Mouse (Mus musculus) liver, postnatal 0 days (tissue): ENCODE data around the gene Mycbp2. TPM values are rescaled to one million over a fixed set of nuclear protein-coding genes. Genes with fewer than 3 reads are reported as not detected.

Experiments
- ATAC-seq: fragments of 200-750 bp; cut with Nextera tagmentation; 2 replicates; pipeline ENCODE4 v1.8.0; 2017; ENCODE audit warnings: mild to moderate bottlenecking, moderate library complexity
- DNase-seq: peaks from one replicate; pipeline ENCODE4 v3.0.0-alpha.2; 2016
- H3K27ac ChIP-seq: fragments of 300-500 bp; sonication (generic); 2 replicates; pipeline ENCODE4 v1.5.1; 2014; ENCODE audit warnings: antibody characterized with exemption, moderate library complexity, mild to moderate bottlenecking, low read depth
- H3K27me3 ChIP-seq: fragments of 300-500 bp; sonication (generic); 2 replicates; pipeline ENCODE4 v1.6.1; 2014; ENCODE audit warnings: low read length, control low read depth, mixed read lengths; ENCODE audit not compliant: insufficient read depth
- H3K36me3 ChIP-seq: fragments of 300-500 bp; sonication (generic); replicated peaks from 2 replicates; pipeline ENCODE4 v1.6.1; 2014; ENCODE audit warnings: mild to moderate bottlenecking, control low read depth, low read length, moderate library complexity, mixed read lengths; ENCODE audit not compliant: insufficient read depth
- H3K4me1 ChIP-seq: fragments of 300-500 bp; sonication (generic); 2 replicates; pipeline ENCODE4 v1.6.1; 2014; ENCODE audit warnings: antibody characterized with exemption, mild to moderate bottlenecking, control low read depth; ENCODE audit not compliant: insufficient read depth
- H3K4me2 ChIP-seq: fragments of 300-500 bp; sonication (generic); 2 replicates; pipeline ENCODE4 v1.6.1; 2014; ENCODE audit warnings: low read depth, mild to moderate bottlenecking, low read length, moderate library complexity, mixed read lengths
- H3K4me3 ChIP-seq: fragments of 300-500 bp; sonication (generic); 2 replicates; pipeline ENCODE4 v1.5.1; 2014; ENCODE audit warnings: low read depth, low read length
- H3K9ac ChIP-seq: fragments of 300-500 bp; sonication (generic); replicated peaks from 2 replicates; pipeline ENCODE4 v1.6.1; 2014; ENCODE audit warnings: mild to moderate bottlenecking, moderate library complexity
- H3K9me3 ChIP-seq: fragments of 300-500 bp; sonication (generic); 2 replicates; pipeline ENCODE4 v1.6.1; 2016; ENCODE audit warnings: mild to moderate bottlenecking, control low read depth, low read length, mixed read lengths
- CTCF ChIP-seq: sonication (generic); IDR thresholded peaks from 2 replicates; pipeline ENCODE4 v1.5.1; 2016; ENCODE audit warnings: antibody characterized with exemption, low read depth
- EP300 ChIP-seq: IDR thresholded peaks from 2 replicates; pipeline ENCODE4 v1.6.1; 2016; ENCODE audit warnings: antibody characterized with exemption, low read depth, mild to moderate bottlenecking
- WGBS: fragments of 180-500 bp; shearing (Covaris S2); extraction: QIAGEN DNeasy Blood & Tissue Kit; methylation state at CpG from one replicate; pipeline ENCODE4 v1.1.7; 2014; ENCODE audit not compliant: insufficient replicate concordance; 5-methylcytosine and 5-hydroxymethylcytosine counted together
- polyA plus RNA-seq: library from polyadenylated mRNA; unstranded; fragments of >200 nt; fragmentation: Nextera tagmentation; extraction: Ambion mirVana; gene quantifications from 2 replicates; pipeline ENCODE4 v1.2.1, GENCODE M21; 2015

Mycbp2 gene
- polyA plus RNA-seq, 1 experiment from 2014 or later, result 8.0 TPM

- no peak for TF ChIP-seq CTCF
- no peak for TF ChIP-seq EP300
- H3K27me3 ChIP-seq, result no peaks in the 10 kb centered on the region
- H3K9ac ChIP-seq, result no peak overlapping the region
- no peaks in the 10 kb centered on the region for H3K4me1 ChIP-seq
- H3K9me3 ChIP-seq, result no peaks in the 10 kb centered on the region
- no peak for DNase-seq
- whole genome bisulfite sequencing, result 84% methylated on average over 4 of the region's 4 CpGs
- ATAC-seq, result no peak
- no peak overlapping the region for H3K4me2 ChIP-seq
- H3K36me3 ChIP-seq, result peaks cover 50% of the 10 kb centered on the region
- no peak overlapping the region for H3K4me3 ChIP-seq
- no peak overlapping the region for H3K27ac ChIP-seq
Measured at GRCm38 (mm10) chr14:103186076-103186475, 160.5 kb downstream of the Mycbp2 start.

GRCm38 (mm10) chr14:103180096-103180495, 166.5 kb downstream of the Mycbp2 start:
- TF ChIP-seq EP300, result no peak
- TF ChIP-seq CTCF, result no peak
- DNase-seq (no peak), ATAC-seq (no peak)
- no peaks in the 10 kb centered on the region for H3K4me1 ChIP-seq
- no peak overlapping the region for H3K9ac ChIP-seq
- no peaks in the 10 kb centered on the region for H3K27me3 ChIP-seq
- H3K27ac ChIP-seq, result no peak overlapping the region
- no peak overlapping the region for H3K4me2 ChIP-seq
- peaks cover 19% of the 10 kb centered on the region for H3K36me3 ChIP-seq
- no peaks in the 10 kb centered on the region for H3K9me3 ChIP-seq
- H3K4me3 ChIP-seq, result no peak overlapping the region
- 86% methylated on average over 2 of the region's 2 CpGs for WGBS

- no peak overlapping the region for H3K4me2 ChIP-seq
- no peak overlapping the region for H3K9ac ChIP-seq
- WGBS, result 58% methylated on average over 5 of the region's 5 CpGs
- H3K4me1 ChIP-seq, result no peaks in the 10 kb centered on the region
- H3K27me3 ChIP-seq, result no peaks in the 10 kb centered on the region
- no peak for ATAC-seq
- TF ChIP-seq EP300 (no peak), CTCF (no peak)
- no peak for DNase-seq
- H3K27ac ChIP-seq, result no peak overlapping the region
- H3K36me3 ChIP-seq, result peaks cover 12% of the 10 kb centered on the region
- no peak overlapping the region for H3K4me3 ChIP-seq
- H3K9me3 ChIP-seq, result no peaks in the 10 kb centered on the region
Measured at GRCm38 (mm10) chr14:103162923-103163322, 183.7 kb downstream of the Mycbp2 start.

GRCm38 (mm10) chr14:103155685-103156084, 190.9 kb downstream of the Mycbp2 start:
- no peak overlapping the region for H3K4me2 ChIP-seq
- 68% methylated on average over 7 of the region's 7 CpGs for WGBS
- no peak for TF ChIP-seq CTCF
- no peak for TF ChIP-seq EP300
- H3K27me3 ChIP-seq, result no peaks in the 10 kb centered on the region
- H3K9me3 ChIP-seq, result no peaks in the 10 kb centered on the region
- no peak overlapping the region for H3K9ac ChIP-seq
- no peak for ATAC-seq
- H3K36me3 ChIP-seq, result peaks cover 31% of the 10 kb centered on the region
- no peak overlapping the region for H3K4me3 ChIP-seq
- DNase-seq, result no peak
- no peak overlapping the region for H3K27ac ChIP-seq
- no peaks in the 10 kb centered on the region for H3K4me1 ChIP-seq

- H3K4me2 ChIP-seq, result no peak overlapping the region
- H3K27me3 ChIP-seq, result no peaks in the 10 kb centered on the region
- no peak overlapping the region for H3K9ac ChIP-seq
- 84% methylated on average over 5 of the region's 5 CpGs for WGBS
- H3K4me1 ChIP-seq, result no peaks in the 10 kb centered on the region
- TF ChIP-seq CTCF, result no peak
- TF ChIP-seq EP300, result no peak
- no peaks in the 10 kb centered on the region for H3K9me3 ChIP-seq
- H3K27ac ChIP-seq, result no peak overlapping the region
- peaks cover 45% of the 10 kb centered on the region for H3K36me3 ChIP-seq
- ATAC-seq (no peak), DNase-seq (no peak)
- no peak overlapping the region for H3K4me3 ChIP-seq
Measured at GRCm38 (mm10) chr14:103150139-103150538, 196.5 kb downstream of the Mycbp2 start.

- peaks cover 46% of the 10 kb centered on the region for H3K36me3 ChIP-seq
- H3K9ac ChIP-seq, result no peak overlapping the region
- no peak overlapping the region for H3K4me3 ChIP-seq
- H3K9me3 ChIP-seq, result no peaks in the 10 kb centered on the region
- H3K4me2 ChIP-seq, result no peak overlapping the region
- 87% methylated on average over 2 of the region's 2 CpGs for WGBS
- ATAC-seq (peak; percentile 76), DNase-seq (peak; percentile 61)
- no peak overlapping the region for H3K27ac ChIP-seq
- TF ChIP-seq EP300, result no peak
- peak; percentile 83 for TF ChIP-seq CTCF
- H3K4me1 ChIP-seq, result no peaks in the 10 kb centered on the region
- H3K27me3 ChIP-seq, result no peaks in the 10 kb centered on the region
Measured at GRCm38 (mm10) chr14:103131991-103132390, 214.6 kb downstream of the Mycbp2 start.

- Histone ChIP-seq H3K4me2 (no peak overlapping the region), H3K4me3 (no peak overlapping the region), H3K27me3 (no peaks in the 10 kb centered on the region), H3K9ac (no peak overlapping the region), H3K27ac (no peak overlapping the region), H3K36me3 (peaks cover 50% of the 10 kb centered on the region), H3K9me3 (no peaks in the 10 kb centered on the region), H3K4me1 (no peaks in the 10 kb centered on the region)
- WGBS, result 82% methylated on average over 6 of the region's 6 CpGs
- DNase-seq, result no peak
- no peak for TF ChIP-seq EP300
- ATAC-seq, result no peak
Measured at GRCm38 (mm10) chr14:103125756-103126155, 220.9 kb downstream of the Mycbp2 start.
